Mouse (Mus musculus) brain, embryonic 14.5 days (tissue): Measurements from ENCODE around the gene Atp11c.

ENCODE experiments used
- CTCF ChIP-seq: fragments of 200-500 bp; IDR thresholded peaks from 2 replicates; pipeline ENCODE4 v1.5.1; 2012; ENCODE audit warnings: inconsistent platforms, mild to moderate bottlenecking, moderate library complexity, borderline replicate concordance; ENCODE audit not compliant: insufficient read depth, insufficient read length; ENCODE audit errors: extremely low read depth
- POLR2A ChIP-seq: fragments of 200-500 bp; IDR thresholded peaks from 2 replicates; pipeline ENCODE4 v1.6.1; 2012; ENCODE audit warnings: mild to moderate bottlenecking, inconsistent platforms, borderline replicate concordance; ENCODE audit not compliant: poor library complexity, insufficient read depth, insufficient read length, severe bottlenecking; ENCODE audit errors: extremely low read depth

DNA sequence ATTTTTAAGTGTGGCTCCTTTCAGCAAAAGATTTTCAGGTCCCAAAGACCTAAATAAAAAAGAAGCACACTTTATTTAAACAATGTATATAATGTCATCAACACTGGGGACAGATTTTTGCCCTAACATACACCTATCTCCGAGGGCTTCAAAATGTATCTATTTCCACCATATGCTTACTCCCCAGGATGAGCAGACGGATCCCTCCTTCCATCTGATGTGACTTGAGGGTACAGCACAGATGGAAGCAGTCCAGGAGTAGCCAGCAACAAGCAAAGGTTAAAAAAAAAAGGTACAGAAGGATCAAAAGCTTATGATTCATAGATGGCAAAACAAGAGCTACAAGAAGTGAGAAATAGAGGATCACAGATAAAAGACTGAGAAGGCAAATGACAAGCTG, 300.2 kb downstream of the Atp11c start:
- TF ChIP-seq CTCF: no peak
- TF ChIP-seq POLR2A: no peak
